Mouse (Mus musculus): ENCODE measurements around the gene 9930021J03Rik. TPM values are rescaled to one million over a fixed set of nuclear protein-coding genes. Genes with fewer than 3 reads are reported as not detected.

The 9930021J03Rik gene
- polyA plus RNA-seq, 1 experiment: 1.9 TPM

DNA sequence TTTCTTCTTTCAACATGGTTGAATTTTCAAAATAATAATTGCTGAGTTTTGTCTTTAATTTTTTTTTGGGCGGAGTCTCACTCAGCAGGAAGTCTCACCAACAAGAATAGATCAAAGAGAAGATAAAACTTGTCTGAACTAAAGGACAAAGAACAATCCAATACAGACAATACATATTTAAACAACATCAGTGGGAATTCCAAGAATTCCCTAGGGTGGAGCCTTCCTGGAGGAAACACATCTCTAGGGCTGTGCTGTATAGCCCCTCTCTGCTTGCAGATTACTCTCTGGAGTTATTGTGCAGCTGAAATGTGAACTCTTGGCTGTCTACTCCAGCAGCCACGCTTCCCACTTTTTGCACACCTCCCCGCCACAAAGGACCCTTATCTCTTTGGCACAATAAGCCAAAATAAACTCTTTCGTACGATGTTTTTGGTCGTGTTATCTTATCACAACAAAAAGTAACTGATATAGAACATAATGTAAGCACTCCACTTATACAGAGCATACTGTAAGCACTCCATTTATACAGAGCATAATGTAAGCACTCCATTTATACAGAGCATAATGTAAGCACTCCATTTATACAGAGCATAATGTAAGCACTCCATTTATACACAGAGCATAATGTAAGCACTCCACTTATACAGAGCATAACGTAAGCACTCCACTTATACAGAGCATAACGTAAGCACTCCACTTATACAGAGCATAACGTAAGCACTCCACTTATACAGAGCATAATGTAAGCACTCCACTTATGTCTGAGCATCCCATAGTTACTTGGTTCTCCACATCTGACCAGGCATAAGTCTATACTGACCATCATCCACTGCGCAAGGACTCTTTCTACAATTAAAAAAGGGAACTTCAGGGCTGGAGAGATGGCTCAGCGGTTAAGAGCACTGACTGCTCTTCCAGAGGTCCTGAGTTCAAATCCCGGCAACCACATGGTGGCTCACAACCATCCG lies 125.3 kb downstream of the 9930021J03Rik start:
- no peak for TF ChIP-seq GATA1 (IDR thresholded peaks at IDR 0.05; ENCODE audit: low read length)

DNA sequence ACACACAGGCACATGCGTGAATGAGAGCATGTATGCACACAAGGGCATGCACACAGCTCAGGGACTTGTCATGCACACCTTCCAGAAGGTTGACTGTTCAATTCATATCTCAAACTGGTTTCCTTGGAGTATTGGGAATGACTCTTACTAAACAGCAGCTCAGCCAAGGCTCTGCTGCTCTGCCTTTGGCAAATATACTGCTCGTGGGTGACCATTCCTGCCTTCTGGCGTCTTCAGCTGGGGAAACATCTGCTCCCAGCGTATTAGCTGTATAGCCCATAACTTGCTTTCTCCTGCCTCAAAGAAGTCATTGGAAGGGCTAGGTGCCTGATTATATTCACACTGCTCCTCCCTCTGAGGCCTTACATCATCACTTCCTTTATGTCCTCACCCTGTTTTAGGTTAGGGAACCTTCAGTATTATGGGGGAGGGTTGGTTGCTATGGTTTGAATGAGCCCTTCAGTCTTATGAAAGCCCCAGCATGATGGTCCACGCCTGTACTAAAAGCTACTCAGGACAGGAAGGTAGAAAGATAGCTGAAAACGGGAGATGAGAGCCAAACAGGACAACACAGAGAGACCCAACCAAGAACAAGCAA lies 127.5 kb downstream of the 9930021J03Rik start:
- TF ChIP-seq GATA1 (IDR thresholded peaks at IDR 0.05; ENCODE audit: low read length): no peak

DNA sequence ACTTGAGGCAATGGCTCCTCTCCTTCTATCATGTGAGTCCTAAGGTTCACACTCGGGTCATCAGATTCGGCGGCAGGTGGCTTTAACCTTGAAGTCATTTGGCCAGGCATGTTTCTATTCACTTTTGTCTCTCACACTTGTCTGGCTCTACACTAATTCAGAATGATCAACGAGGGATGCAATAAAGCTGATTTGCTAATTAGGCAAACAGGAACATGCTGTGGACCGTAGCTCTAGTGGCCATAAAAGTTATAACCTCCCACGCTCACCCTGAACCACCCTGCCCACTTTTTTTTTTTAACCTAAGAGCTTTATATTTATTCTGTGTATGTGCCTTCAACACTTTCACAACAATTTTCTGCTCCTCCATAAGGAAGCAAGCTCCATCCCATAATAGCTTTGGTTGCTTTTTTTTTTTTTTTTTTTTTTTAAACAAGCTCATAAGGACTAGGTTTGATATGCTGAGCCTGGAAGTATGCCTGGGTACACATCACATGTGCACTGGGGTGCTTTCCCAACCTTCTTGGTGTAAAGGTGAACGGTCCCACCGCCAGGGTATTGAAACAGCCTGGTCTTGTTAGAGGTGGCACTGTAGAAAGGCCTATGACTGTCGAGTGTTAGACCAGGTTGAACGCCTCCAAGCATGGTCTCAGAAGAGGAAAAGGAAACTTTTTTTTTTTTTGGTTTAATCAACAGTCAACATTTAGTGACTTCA lies 129.2 kb downstream of the 9930021J03Rik start:
- no peak for TF ChIP-seq GATA1 (IDR thresholded peaks at IDR 0.05; ENCODE audit: low read length)

DNA sequence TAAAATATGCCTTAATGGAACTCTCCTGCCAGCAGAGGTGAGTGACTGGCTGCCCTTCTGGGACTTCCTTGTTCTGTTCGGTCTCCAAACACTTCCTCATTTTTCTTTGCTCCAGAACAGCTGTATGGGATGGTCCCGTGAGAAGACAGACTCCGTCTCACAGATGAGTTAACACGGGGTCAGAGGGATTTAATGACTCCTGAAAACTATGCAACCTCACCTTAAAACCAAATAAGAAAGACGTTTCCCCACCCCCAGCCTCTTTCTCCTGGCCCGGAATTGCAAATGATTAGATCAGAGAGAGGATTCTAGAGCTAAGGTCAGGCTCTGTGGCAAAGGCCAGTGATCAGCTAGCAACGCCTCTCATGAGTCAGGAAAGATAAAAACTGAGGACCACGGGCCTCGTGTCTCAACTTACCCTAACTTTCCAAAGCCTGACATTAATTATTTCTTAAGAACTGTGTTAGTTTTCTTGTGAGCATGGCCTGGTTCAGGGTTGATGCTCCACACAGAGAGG lies 130.2 kb downstream of the 9930021J03Rik start:
- no peak for TF ChIP-seq GATA1 (IDR thresholded peaks at IDR 0.05; ENCODE audit: low read length)

DNA sequence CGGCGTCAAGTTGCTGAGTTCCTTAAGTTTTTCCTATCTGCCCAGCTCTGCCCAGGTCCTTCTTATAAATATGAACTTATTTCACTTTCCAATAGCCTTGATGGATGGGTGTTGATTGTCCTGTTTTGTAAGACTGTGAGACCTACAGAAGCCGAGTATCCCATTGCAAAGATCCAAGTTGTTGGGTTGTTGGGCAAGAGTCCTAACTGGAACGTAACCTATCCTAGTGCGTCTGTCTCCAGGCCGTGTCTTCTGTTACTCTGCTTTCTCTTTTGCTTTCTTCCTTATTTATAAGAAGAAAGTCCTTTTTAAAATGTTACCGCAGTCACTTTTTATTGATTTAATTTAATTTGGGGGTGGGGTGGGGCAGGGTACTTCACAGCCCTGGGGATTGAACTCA lies 130.8 kb downstream of the 9930021J03Rik start:
- TF ChIP-seq GATA1 (IDR thresholded peaks at IDR 0.05; ENCODE audit: low read length): no peak

DNA sequence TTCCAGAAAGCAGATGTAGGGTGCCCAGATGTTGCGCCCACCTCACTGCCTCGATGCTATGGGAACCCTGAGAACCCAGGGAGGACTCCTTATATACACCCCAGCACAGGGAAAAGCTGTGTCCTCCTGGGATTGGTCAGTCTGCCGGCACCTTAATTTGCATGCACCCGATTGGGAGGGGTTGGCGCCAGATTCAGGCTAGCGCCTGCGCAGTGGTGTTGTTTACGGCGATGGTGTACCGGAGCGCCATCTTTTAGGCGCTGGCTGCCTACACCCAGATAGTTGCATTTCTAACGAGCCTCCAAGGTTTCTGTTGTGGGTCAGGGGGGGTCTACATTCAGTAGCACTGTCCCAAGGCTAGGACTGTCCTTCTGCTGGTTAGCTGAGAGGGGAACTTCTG lies 133.1 kb downstream of the 9930021J03Rik start:
- TF ChIP-seq GATA1 (IDR thresholded peaks at IDR 0.05; ENCODE audit: low read length): no peak

DNA sequence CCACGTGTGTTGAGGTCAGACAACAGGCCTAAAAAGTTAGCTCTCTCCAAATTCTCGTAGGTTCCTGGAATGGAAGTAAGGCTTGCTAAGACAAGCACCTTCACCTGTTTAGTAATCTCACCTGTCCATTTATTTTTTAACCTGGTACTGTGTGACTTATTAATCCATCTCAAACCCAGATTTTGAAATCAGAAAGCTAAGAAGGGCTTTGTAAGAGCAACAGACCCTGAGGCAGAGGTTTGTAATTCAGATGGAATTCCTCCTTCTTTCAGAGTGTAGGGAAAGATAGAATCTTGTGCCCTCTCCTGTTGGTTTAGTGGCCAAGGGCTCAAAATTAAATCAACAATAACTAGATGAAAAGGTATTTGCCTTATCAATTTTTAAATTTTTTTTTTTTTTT lies 134.6 kb downstream of the 9930021J03Rik start:
- no peak for TF ChIP-seq GATA1 (IDR thresholded peaks at IDR 0.05; ENCODE audit: low read length)

DNA sequence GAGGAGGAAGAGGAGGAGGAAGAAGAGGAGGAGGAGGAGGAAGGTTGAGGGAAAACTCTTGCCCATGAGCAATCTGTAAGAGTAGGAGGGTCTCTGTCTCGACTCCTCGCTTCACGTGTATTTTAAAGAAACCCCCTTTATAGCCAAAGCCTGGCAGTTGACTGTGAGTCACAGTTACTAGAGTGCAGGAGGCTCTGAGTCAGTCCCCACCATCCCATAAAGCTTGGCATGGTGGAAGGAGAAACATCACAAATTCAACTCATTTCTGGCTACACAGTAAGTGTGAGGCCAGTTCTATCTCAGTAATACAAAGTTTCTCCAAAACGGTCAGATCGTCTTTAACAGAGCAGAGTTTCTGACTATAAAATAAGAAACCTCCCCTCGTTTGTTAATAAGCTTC lies 135.5 kb downstream of the 9930021J03Rik start:
- TF ChIP-seq GATA1 (IDR thresholded peaks at IDR 0.05; ENCODE audit: low read length): no peak

DNA sequence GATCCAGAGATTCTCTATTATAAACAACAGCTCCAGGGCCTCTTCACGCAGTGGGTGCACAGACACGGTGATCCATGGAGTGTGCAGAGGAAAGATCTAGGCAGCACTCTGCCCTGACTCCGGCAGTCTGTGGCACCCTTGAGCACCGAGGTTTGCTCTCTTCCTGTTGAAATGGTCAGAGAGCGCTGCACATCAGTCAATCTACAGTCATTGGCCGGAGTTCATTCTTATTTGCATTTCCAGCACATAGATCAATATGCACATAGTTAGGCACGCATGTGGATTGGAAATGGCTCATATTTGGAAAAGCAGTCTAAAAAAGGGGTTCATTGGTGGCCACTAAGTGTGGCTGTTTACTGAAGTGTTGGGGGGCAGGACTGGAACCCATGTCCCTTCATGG lies 137.7 kb downstream of the 9930021J03Rik start:
- TF ChIP-seq GATA1 (IDR thresholded peaks at IDR 0.05; ENCODE audit: low read length): no peak

DNA sequence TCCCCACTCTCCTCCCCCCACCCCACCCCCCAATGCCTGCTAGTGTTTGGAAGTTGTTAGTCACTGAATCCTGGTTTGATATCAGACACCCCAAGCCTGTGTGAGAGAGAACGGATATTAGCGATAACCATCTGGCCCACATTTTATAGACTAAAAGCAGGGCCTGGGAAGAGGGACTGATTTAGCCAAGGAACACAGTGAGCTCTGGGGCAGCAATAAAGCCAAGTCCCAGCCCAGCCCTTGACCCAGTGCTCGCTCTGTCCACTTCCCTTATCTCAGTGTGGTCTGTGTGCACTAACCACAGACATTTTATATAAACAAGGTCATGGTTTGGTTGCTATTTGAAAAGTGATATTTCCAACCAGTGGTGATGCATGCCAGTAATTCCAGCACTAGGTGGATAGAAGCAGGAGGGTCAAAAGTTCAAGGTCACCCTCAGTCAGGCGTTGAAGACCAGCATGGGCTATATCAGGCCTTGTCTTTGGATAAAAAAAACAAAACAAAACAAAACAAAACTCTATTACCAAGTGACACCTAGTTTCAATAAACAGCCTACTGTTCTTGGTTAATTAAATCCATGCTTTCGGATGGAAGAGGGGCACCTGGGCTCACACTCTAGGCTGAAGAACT lies 138.7 kb downstream of the 9930021J03Rik start:
- TF ChIP-seq GATA1 (IDR thresholded peaks at IDR 0.05; ENCODE audit: low read length): peak; percentile 9

DNA sequence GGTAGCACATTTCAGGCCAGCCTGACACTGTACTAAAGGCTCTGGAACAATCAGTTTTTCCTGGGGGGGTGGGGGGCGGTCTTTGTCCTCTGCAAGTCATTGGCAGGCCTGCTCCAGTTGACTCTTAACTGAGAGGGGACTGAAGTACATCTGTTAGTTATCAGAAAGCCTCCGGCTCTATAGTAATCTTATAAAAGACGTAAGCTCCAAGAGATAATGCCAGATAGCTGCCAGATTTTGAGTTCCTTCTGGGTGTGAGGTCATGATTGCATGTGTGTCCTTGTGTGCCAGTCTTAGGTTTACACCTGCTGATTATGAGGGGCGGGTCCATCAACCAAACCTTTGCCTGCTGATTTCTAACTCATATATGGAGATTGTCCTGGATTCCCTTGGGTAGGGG lies 139.6 kb downstream of the 9930021J03Rik start:
- TF ChIP-seq GATA1 (IDR thresholded peaks at IDR 0.05; ENCODE audit: low read length): no peak

DNA sequence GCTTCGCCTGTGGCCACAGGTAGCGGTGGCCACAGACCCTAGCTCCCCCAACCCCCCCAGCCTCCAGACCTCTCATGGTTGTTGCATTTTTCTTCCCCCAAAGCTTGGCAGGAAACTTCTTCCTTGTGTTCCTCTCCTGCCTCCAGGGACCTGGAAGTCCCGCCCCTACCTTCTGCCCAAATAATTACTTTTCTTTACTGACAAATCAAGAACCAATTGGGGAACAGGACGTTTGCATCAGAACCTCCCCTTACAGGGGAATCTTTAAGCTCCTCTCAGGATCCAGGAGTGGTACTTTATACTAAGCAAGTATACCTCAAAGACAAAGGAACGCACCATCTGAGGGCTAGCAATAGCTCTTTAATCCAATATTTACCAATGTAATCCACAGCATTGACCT lies 140.9 kb downstream of the 9930021J03Rik start:
- TF ChIP-seq GATA1 (IDR thresholded peaks at IDR 0.05; ENCODE audit: low read length): no peak

Other genes starting within 250 kb of the 9930021J03Rik start
- 14.6 and 20.0 TPM in 2 replicates for gene Ermp1, start 157.6 kb downstream of the 9930021J03Rik start, polyA plus RNA-seq (2012)
- not detected in 2 replicates for gene Mlana, start 108.2 kb downstream of the 9930021J03Rik start, polyA plus RNA-seq (2012)
- 0.96 and 2.3 TPM in 2 replicates for gene Ranbp6, start 7.0 kb upstream of the 9930021J03Rik start, polyA plus RNA-seq (2012)
- gene Il33, start 119.1 kb upstream of the 9930021J03Rik start, polyA plus RNA-seq (2012): not detected in 2 replicates
- gene Trpd52l3, start 197.8 kb upstream of the 9930021J03Rik start, polyA plus RNA-seq (2012): not detected in 2 replicates
- 10.8 and 14.2 TPM in 2 replicates for gene Uhrf2, start 224.5 kb upstream of the 9930021J03Rik start, polyA plus RNA-seq (2012)

All from G1E-ER4 (cell line).